ENCODE assay signal across 10 mouse cellular contexts in genomic region chr1:177440411-177440810, GRCm38 (mm10). TPM values are rescaled to one million over a fixed set of nuclear protein-coding genes. Genes with fewer than 3 reads are reported as not detected.
DNase-seq lines count a peak whose midpoint lies in the region; ATAC-seq lines count a peak whose summit lies in the region.
"Had no signal": no experiment of that assay in that cellular context is flagged by ENCODE, and none has a peak within 500 bp of the region (broad histone marks: within the 10 kb centered on the region; RNA-seq: fewer than 3 reads in every experiment).

No protein-coding gene starts in this region.

- no peak for ATAC-seq in kidney, embryonic 16.5 days (ENCODE audit: low FRiP score, low TSS enrichment)
- no peak for ATAC-seq in embryonic facial prominence, embryonic 13.5 days (ENCODE audit: insufficient number of reproducible peaks, insufficient read depth, low FRiP score, low TSS enrichment, low read depth)
- ATAC-seq in liver, embryonic 15.5 days (ENCODE audit: insufficient read depth), result no peak

- H3K27me3 ChIP-seq in kidney, embryonic 16.5 days (ENCODE audit: insufficient read depth, low read length), result no peaks in the 10 kb centered on the region
- no peaks in the 10 kb centered on the region for H3K27me3 ChIP-seq in embryonic facial prominence, embryonic 13.5 days
- no peaks in the 10 kb centered on the region for H3K27me3 ChIP-seq in liver, embryonic 15.5 days
- H3K27me3 ChIP-seq: embryonic facial prominence, embryonic 15.5 days; hindbrain, embryonic 15.5 days had no signal

- H3K36me3 ChIP-seq in kidney, embryonic 16.5 days (ENCODE audit: insufficient read depth, low read length), result no peaks in the 10 kb centered on the region
- no peaks in the 10 kb centered on the region for H3K36me3 ChIP-seq in embryonic facial prominence, embryonic 13.5 days
- H3K36me3 ChIP-seq in liver, embryonic 15.5 days (replicated peaks), result no peaks in the 10 kb centered on the region
- H3K36me3 ChIP-seq: embryonic facial prominence, embryonic 15.5 days; hindbrain, embryonic 15.5 days had no signal

- no peaks in the 10 kb centered on the region for H3K9me3 ChIP-seq in kidney, embryonic 16.5 days (ENCODE audit: low read length)
- H3K9me3 ChIP-seq in embryonic facial prominence, embryonic 13.5 days, result no peaks in the 10 kb centered on the region
- H3K9me3 ChIP-seq in liver, embryonic 15.5 days (replicated peaks), result no peaks in the 10 kb centered on the region
- H3K9me3 ChIP-seq: embryonic facial prominence, embryonic 15.5 days; hindbrain, embryonic 15.5 days had no signal

- DNase-seq in embryo, embryonic 10 days (ENCODE audit: low spot score), result peak; percentile 27
- DNase-seq in embryo, embryonic 9.5 days (ENCODE audit: extremely low spot score), result no peak
- no peak for DNase-seq in kidney, postnatal 10 days
- no peak for DNase-seq in left cerebral cortex, postnatal 25 days (ENCODE audit: low spot score in 2 of 2)
- DNase-seq in urinary bladder, adult 2 months (ENCODE audit: low spot score), result no peak

- H3K4me3 ChIP-seq in kidney, embryonic 16.5 days (ENCODE audit: low read length), result no peak overlapping the region
- no peak overlapping the region for H3K4me3 ChIP-seq in embryonic facial prominence, embryonic 13.5 days
- H3K4me3 ChIP-seq in liver, embryonic 15.5 days (replicated peaks), result peak overlapping the region; percentile 87

- H3K4me1 ChIP-seq in kidney, embryonic 16.5 days (ENCODE audit: insufficient read depth, low read length), result peaks cover 26% of the 10 kb centered on the region
- peaks cover 23% of the 10 kb centered on the region for H3K4me1 ChIP-seq in embryonic facial prominence, embryonic 13.5 days
- H3K4me1 ChIP-seq in liver, embryonic 15.5 days (replicated peaks), result peaks cover 36% of the 10 kb centered on the region

- peak overlapping the region; percentile 82 for H3K4me2 ChIP-seq in kidney, embryonic 16.5 days (replicated peaks; ENCODE audit: low read depth, low read length)
- peak overlapping the region; percentile 83 for H3K4me2 ChIP-seq in embryonic facial prominence, embryonic 13.5 days
- peak overlapping the region; percentile 97 for H3K4me2 ChIP-seq in liver, embryonic 15.5 days

- H3K9ac ChIP-seq in kidney, embryonic 16.5 days (replicated peaks; ENCODE audit: low read length), result no peak overlapping the region
- H3K9ac ChIP-seq in embryonic facial prominence, embryonic 13.5 days, result no peak overlapping the region
- H3K9ac ChIP-seq in liver, embryonic 15.5 days, result no peak overlapping the region

- intact Hi-C loops in left cerebral cortex, postnatal 25 days (cut with DNase I), result loop anchor here (5.0 to 10.0 kb wide), 5 partner anchors 133 to 556 kb away; no protein-coding TSS in a partner anchor

- H3K27ac ChIP-seq in kidney, embryonic 16.5 days (ENCODE audit: low read length), result no peak overlapping the region
- H3K27ac ChIP-seq in embryonic facial prominence, embryonic 13.5 days, result no peak overlapping the region
- H3K27ac ChIP-seq in liver, embryonic 15.5 days (replicated peaks), result no peak overlapping the region

- WGBS in kidney, embryonic 16.5 days, result 13% methylated on average over 1 of the region's 2 CpGs
- 25% methylated on average over 1 of the region's 2 CpGs for WGBS in embryonic facial prominence, embryonic 13.5 days
- WGBS in liver, embryonic 15.5 days (ENCODE audit: insufficient replicate concordance), result 8% methylated on average over 1 of the region's 2 CpGs

RNA-seq across cellular contexts. Expression of gene Zbtb18, which starts 1.7 kb away (rescaled TPM):
- polyA plus RNA-seq in kidney, embryonic 16.5 days (2015; fragmentation: Nextera tagmentation; extraction: Ambion mirVana), result 1.4 and 1.6 TPM in 2 replicates
- 2.5 and 3.9 TPM in 2 replicates for polyA plus RNA-seq in embryonic facial prominence, embryonic 13.5 days (2015; fragmentation: Nextera tagmentation; extraction: Ambion mirVana)
- 0.59 and 1.1 TPM in 2 replicates for polyA plus RNA-seq in liver, embryonic 15.5 days (2015; fragmentation: Nextera tagmentation; extraction: Ambion mirVana)
- total RNA-seq in left cerebral cortex, postnatal 25 days (2021), result 100 to 1,000 TPM; 359 to 413 TPM
- 11.9 and 27.0 TPM in 2 replicates for polyA plus RNA-seq in urinary bladder, adult 2 months (2012; rRNA removed)
